Mouse (Mus musculus) liver, embryonic 12.5 days (tissue): ENCODE data around the gene Ankle2. TPM values are rescaled to one million over a fixed set of nuclear protein-coding genes. Genes with fewer than 3 reads are reported as not detected.

Source experiments
- ATAC-seq: fragments of 200-750 bp; cut with Nextera tagmentation; 2 replicates; pipeline ENCODE4 v1.8.0; 2017; ENCODE audit warnings: moderate number of reproducible peaks, mild to moderate bottlenecking, moderate library complexity
- H3K27ac ChIP-seq: fragments of 300-500 bp; sonication (generic); 2 replicates; pipeline ENCODE4 v1.5.1; 2016; ENCODE audit warnings: mild to moderate bottlenecking
- H3K27me3 ChIP-seq: fragments of 300-500 bp; sonication (generic); replicated peaks from 2 replicates; pipeline ENCODE4 v1.6.1; 2016; ENCODE audit warnings: mild to moderate bottlenecking, moderate library complexity
- H3K36me3 ChIP-seq: fragments of 300-500 bp; sonication (generic); 2 replicates; pipeline ENCODE4 v1.6.1; 2016; ENCODE audit warnings: mild to moderate bottlenecking, moderate library complexity
- H3K4me1 ChIP-seq: fragments of 300-500 bp; sonication (generic); 2 replicates; pipeline ENCODE4 v1.6.1; 2016
- H3K4me2 ChIP-seq: fragments of 300-500 bp; sonication (generic); 2 replicates; pipeline ENCODE4 v1.6.1; 2016; ENCODE audit warnings: mild to moderate bottlenecking, moderate library complexity
- H3K4me3 ChIP-seq: fragments of 300-500 bp; sonication (generic); 2 replicates; pipeline ENCODE4 v1.5.1; 2016; ENCODE audit warnings: mild to moderate bottlenecking, moderate library complexity
- H3K9ac ChIP-seq: fragments of 300-500 bp; sonication (generic); 2 replicates; pipeline ENCODE4 v1.6.1; 2016; ENCODE audit warnings: mild to moderate bottlenecking, moderate library complexity
- H3K9me3 ChIP-seq: fragments of 300-500 bp; sonication (generic); replicated peaks from 2 replicates; pipeline ENCODE4 v1.6.1; 2016; ENCODE audit warnings: mild to moderate bottlenecking, moderate library complexity
- WGBS: fragments of 180-500 bp; shearing (Covaris S2); methylation state at CpG from one replicate; pipeline ENCODE4 v1.1.7; 2016; ENCODE audit not compliant: insufficient replicate concordance; 5-methylcytosine and 5-hydroxymethylcytosine counted together
- polyA plus RNA-seq: library from polyadenylated mRNA; unstranded; fragments of >200 nt; fragmentation: Nextera tagmentation; extraction: Ambion mirVana; gene quantifications from 2 replicates; pipeline ENCODE4 v1.2.1, GENCODE M21; 2016

Ankle2 gene
- polyA plus RNA-seq, 1 experiment from 2014 or later: 20.8 TPM

DNA sequence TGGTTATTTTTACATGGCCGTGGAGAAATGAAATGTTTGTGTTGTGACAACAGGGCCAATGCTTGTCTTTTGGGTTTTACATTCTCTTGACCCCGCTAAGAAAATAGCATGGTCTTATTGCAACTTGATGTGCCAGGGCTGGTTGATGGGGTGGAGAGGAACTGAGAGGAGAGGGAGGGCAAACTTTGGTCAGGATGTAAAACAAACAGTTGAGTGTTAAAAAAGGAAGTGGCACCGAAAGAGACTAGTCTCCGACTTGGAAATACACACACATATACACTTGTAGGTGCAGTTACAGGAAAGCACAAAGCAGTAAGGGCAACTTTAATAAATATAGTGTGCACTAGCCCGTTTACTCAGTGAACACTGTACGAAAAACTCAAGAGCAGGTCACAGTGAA, 1.5 kb downstream of the Ankle2 start:
- H3K27me3 ChIP-seq: no peaks in the 10 kb centered on the region
- H3K9ac ChIP-seq: peak overlapping the region; percentile 19; the same call in 1 of the 2 replicates
- no peak for ATAC-seq
- H3K4me1 ChIP-seq: peaks cover 25% of the 10 kb centered on the region
- 61% methylated on average over 6 of the region's 6 CpGs for WGBS
- peak overlapping the region; percentile 94 for H3K4me3 ChIP-seq
- no peak overlapping the region for H3K27ac ChIP-seq
- peaks cover 41% of the 10 kb centered on the region for H3K36me3 ChIP-seq
- no peaks in the 10 kb centered on the region for H3K9me3 ChIP-seq
- H3K4me2 ChIP-seq: peak overlapping the region; percentile 84

DNA sequence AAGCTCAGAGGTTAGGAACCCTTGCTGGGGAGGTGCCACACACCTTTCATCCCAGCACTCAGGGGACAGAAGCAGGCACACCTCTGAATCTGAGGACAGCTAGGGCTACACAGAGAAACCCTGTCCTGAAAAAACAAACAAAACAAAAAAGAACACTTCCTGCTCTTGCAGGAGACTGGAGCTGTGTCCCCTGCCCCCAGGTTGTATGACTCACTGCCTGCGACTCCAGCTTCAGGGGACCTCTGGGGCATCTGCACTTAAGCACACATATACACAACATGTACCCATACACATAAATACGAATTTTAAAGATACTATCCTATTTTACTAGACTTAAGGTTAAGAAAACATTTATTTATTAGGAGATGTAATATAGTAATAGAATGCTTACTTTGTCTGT, 13.3 kb downstream of the Ankle2 start:
- WGBS: 72% methylated on average over 2 of the region's 2 CpGs
- peaks cover 98% of the 10 kb centered on the region for H3K36me3 ChIP-seq
- ATAC-seq: no peak
- no peaks in the 10 kb centered on the region for H3K4me1 ChIP-seq
- no peak overlapping the region for H3K27ac ChIP-seq
- no peak overlapping the region for H3K4me3 ChIP-seq
- no peaks in the 10 kb centered on the region for H3K27me3 ChIP-seq
- H3K4me2 ChIP-seq: no peak overlapping the region
- no peaks in the 10 kb centered on the region for H3K9me3 ChIP-seq
- no peak overlapping the region for H3K9ac ChIP-seq

DNA sequence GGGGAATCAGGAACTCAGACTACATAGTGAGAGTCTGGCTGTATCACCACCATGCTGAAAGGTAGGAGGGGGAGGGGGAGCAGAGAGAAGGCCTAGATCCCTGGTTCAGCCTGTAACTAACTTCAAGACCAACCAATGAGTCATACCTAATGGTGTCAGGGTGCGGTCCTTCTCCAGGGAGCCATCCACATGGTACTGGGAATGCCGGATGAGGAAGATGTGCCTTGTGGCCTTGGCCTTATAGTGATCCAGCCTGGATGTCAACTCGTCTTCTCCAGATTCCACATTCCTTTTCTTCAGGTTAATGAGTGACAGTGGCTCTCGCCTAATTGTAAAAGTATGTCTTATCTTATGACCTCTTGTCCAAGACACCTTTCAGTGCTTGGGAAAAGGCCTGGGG, 36.1 kb downstream of the Ankle2 start:
- ATAC-seq: no peak
- Histone ChIP-seq H3K27ac (no peak overlapping the region), H3K4me1 (peaks cover 28% of the 10 kb centered on the region), H3K4me3 (no peak overlapping the region), H3K36me3 (peaks cover 50% of the 10 kb centered on the region), H3K9me3 (no peaks in the 10 kb centered on the region), H3K4me2 (no peak overlapping the region), H3K9ac (no peak overlapping the region), H3K27me3 (no peaks in the 10 kb centered on the region)
- 78% methylated on average over 4 of the region's 4 CpGs for WGBS

DNA sequence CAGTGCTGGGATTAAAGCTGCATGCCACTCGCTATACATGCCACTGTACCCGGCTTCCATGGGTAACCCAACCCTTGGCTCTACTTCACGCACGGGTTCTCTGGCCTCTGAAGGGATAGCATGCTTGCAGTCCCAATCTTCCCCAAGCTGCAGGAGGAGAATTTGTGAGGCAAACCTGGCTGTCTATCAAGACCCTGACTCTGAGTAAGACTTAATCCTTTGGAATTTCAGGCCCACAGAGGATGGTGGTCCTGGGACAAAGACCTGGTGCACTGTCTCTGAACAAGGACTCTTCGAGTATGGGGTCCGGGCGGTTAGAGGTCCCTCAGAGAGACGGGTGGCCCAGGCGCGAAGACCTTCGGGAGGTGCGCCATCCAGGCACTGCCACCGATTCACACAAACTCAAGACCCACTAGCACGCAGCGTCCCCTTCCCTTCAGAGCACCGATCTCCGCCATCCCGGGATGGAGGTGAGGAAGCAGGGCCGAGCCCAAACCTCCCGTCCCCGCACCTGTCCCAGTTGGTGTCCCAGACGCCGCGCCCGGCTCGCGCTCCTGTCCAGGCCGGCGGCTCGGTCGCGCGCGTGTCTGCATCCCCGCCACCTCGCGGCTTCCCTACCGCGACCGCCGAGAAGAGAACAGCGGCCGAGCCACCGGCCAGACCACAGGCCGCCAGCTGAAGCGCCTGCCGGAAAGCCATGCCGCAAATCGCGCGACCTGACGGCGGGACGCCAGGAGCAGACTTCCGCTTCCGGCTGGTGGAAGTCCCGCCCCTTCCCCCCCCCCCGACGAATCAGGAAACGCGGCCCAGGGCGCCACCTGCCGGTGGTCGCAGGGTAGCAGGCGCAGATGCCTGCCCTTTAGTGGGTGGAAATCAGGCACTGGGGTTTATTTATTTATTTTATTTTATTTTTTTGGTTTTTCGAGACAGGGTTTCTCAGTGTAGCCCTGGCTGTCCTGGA, 38.6 kb downstream of the Ankle2 start, which contains the start of gene Pgam5:
Gene Pgam5 (minus strand): TSS at position 773 of the 961 bp plus-strand sequence.
- Histone ChIP-seq H3K9me3 (no peaks in the 10 kb centered on the region), H3K4me2 (peak within 1 kb of the TSS; percentile 87), H3K27ac (peak within 1 kb of the TSS; percentile 76), H3K27me3 (no peaks in the 10 kb centered on the region), H3K4me3 (peak within 1 kb of the TSS; percentile 87), H3K36me3 (peaks cover 33% of the 10 kb centered on the region), H3K9ac (peak within 1 kb of the TSS; percentile 92), H3K4me1 (peaks cover 37% of the 10 kb centered on the region)
- ATAC-seq: peak; percentile 81
- WGBS: under 1% methylated on average over 66 of the region's 66 CpGs

DNA sequence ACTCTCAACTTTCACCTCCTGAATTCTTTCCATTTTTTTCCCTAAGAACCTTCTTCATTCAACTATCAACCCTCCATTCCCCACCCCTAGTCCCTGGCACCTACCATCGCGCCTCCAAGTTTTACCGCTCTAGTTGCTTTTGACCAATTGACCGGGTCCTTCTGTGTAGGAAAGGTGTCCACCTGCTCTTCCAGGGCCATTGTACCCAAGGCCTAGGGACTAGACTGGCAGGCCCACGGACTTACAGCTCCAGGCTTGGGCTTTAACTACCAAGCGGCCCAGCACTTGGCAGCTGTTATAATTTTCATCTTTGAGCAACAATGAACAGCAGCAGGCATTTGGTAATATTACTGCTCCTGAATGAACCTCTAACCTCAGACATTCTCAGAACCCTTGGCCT, 39.4 kb downstream of the Ankle2 start:
- 87% methylated on average over 6 of the region's 6 CpGs for WGBS
- H3K4me3 ChIP-seq: no peak overlapping the region
- peaks cover 25% of the 10 kb centered on the region for H3K36me3 ChIP-seq
- peak overlapping the region; percentile 32; the same call in 1 of the 2 replicates for H3K4me2 ChIP-seq
- no peak overlapping the region for H3K27ac ChIP-seq
- peaks cover 43% of the 10 kb centered on the region for H3K4me1 ChIP-seq
- no peaks in the 10 kb centered on the region for H3K9me3 ChIP-seq
- no peak for ATAC-seq
- H3K9ac ChIP-seq: no peak overlapping the region
- H3K27me3 ChIP-seq: no peaks in the 10 kb centered on the region

DNA sequence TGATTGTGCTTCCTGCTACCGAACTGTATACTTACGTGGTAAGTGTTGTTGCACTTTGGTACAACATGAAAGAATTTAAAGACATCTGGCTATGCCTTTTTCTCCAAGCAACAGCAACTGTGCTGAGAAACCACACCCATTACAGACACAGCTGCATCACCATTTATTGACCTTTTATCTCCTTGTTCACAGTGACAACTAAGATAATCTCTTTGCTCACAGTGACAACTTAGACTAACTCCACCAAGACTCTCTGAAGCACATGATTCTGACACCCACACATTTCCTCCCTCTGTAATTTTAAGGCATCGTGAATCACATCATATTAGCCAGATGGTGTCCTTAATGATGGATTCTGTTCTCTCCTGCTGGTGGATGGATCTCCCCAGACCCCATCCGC, 43.3 kb downstream of the Ankle2 start:
- WGBS: 66% methylated on average over 4 of the region's 4 CpGs
- Histone ChIP-seq H3K4me3 (no peak overlapping the region), H3K9ac (0 out of 2 replicates have a peak overlapping the region, but pooled peaks have one; percentile 0), H3K27ac (peak overlapping the region; percentile 47; the same call in 1 of the 2 replicates), H3K4me2 (peak overlapping the region; percentile 20; the same call in 1 of the 2 replicates), H3K4me1 (peaks cover 28% of the 10 kb centered on the region), H3K27me3 (no peaks in the 10 kb centered on the region), H3K9me3 (no peaks in the 10 kb centered on the region), H3K36me3 (peaks cover 12% of the 10 kb centered on the region)
- ATAC-seq: peak; percentile 55; the same call in 1 of the 2 replicates

DNA sequence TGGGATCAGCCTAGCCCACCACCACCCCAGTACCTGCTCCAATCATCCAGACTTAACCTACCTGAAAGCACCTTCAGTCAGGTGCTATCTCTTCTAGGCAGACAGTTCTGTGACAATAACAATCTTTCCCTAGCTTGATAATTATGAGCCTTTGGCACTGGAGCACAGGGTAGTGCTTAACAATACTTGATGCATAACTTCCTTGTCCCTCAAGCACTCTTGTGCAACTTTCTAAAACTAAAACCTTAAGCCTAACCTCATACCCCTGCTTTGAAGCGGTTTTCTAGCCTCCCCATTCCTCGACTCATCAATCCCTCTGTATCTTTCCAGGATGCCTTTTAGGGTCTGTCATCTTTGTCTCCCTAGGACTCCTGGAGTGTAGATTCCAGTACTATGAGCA, 44.0 kb downstream of the Ankle2 start:
- H3K27me3 ChIP-seq: no peaks in the 10 kb centered on the region
- H3K27ac ChIP-seq: no peak overlapping the region
- H3K4me3 ChIP-seq: no peak overlapping the region
- ATAC-seq: no peak
- H3K9ac ChIP-seq: no peak overlapping the region
- H3K9me3 ChIP-seq: no peaks in the 10 kb centered on the region
- no peak overlapping the region for H3K4me2 ChIP-seq
- H3K4me1 ChIP-seq: peaks cover 27% of the 10 kb centered on the region
- WGBS: 58% methylated on average over 2 of the region's 2 CpGs
- H3K36me3 ChIP-seq: peaks cover 12% of the 10 kb centered on the region

DNA sequence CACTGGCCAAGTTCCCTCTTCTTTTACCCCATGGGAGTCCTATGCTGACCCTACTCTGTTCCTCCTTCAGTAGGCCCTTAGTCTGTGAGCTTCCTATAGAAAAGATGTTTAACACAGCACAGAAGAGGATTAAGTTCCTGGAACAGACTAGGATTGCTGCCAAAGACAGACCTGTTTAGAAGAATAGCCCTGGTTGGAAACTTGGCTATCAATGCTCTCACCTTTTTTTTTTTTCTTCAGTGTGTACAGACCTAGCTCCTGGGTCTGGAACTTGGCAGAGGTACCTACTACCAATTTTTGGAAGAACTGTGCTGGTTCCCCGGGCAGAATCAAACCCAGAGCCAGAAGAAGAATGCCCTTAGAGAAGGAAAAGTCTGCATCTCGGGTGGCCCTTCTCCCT, 45.6 kb downstream of the Ankle2 start:
- Histone ChIP-seq H3K27ac (no peak overlapping the region), H3K27me3 (no peaks in the 10 kb centered on the region), H3K4me3 (no peak overlapping the region), H3K36me3 (peaks cover 12% of the 10 kb centered on the region), H3K9me3 (no peaks in the 10 kb centered on the region), H3K4me2 (no peak overlapping the region), H3K9ac (no peak overlapping the region), H3K4me1 (peaks cover 22% of the 10 kb centered on the region)
- WGBS: 67% methylated on average over 2 of the region's 2 CpGs
- no peak for ATAC-seq

DNA sequence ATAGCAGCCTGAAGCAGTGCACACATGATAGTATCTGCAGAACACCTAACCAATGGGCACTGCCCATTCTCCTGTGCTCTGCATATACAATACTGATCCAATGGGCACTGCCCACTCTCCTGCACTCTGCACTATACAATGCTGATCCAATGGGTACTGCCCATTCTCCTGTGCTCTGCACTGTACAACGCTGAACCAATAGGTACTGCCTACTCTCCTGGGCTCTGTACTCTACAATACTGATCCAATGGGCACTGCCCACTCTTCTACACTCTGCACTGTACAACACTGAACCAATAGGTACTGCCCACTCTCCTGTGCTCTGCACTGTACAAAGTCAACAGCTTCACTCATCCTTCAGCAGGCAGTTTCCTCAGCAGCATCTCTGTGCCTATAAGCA, 46.1 kb downstream of the Ankle2 start:
- Histone ChIP-seq H3K27ac (no peak overlapping the region), H3K9ac (no peak overlapping the region), H3K4me3 (no peak overlapping the region), H3K27me3 (no peaks in the 10 kb centered on the region), H3K4me1 (peaks cover 22% of the 10 kb centered on the region), H3K36me3 (peaks cover 12% of the 10 kb centered on the region), H3K9me3 (no peaks in the 10 kb centered on the region), H3K4me2 (no peak overlapping the region)
- peak; percentile 45 for ATAC-seq
- WGBS: 77% methylated on average over 1 of the region's 1 CpGs

DNA sequence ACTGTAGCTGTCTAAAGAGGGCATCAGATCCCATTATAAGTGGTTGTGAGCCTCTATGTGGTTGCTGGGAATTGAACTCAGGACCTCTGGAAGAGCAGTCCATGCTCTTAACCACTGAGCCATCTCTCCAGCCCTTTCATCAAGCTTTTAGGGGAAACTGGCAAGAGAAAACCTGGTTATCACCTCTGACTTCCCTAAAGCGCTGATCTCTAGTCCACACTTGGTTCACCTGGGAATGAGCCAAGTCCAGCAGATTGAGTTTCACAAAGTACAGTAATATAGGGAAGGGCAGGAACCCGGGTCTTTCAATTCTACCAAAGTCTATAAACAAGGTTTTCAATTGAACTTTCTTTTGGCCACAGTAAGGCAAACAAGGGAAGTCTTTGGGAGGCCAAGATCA, 51.2 kb downstream of the Ankle2 start:
- H3K4me2 ChIP-seq: no peak overlapping the region
- H3K9ac ChIP-seq: no peak overlapping the region
- no peaks in the 10 kb centered on the region for H3K9me3 ChIP-seq
- WGBS: 78% methylated on average over 2 of the region's 2 CpGs
- no peaks in the 10 kb centered on the region for H3K27me3 ChIP-seq
- H3K4me1 ChIP-seq: peaks cover 24% of the 10 kb centered on the region
- H3K27ac ChIP-seq: no peak overlapping the region
- H3K36me3 ChIP-seq: peaks cover 9% of the 10 kb centered on the region; the same call in 1 of the 2 replicates
- no peak for ATAC-seq
- no peak overlapping the region for H3K4me3 ChIP-seq

DNA sequence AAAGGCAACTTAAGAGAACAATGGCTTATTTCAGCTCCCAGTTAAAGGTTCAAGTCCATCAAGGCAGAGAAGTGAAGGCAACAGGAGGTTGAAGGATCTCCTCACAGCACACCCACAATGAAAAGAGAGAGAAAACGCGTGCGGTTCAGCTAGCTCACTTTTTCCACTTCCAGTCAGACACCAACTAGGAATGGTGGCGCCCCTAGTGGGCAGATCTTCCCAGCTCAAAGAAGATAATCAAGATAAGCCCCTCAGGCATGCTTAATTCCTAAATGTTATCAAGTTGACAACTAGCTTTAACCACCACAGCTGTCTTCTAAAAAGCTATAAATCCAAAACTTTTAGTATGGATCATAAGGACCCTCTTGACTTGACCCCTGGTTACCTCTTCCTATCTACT, 53.7 kb downstream of the Ankle2 start:
- ATAC-seq: no peak
- peak overlapping the region; percentile 88 for H3K4me3 ChIP-seq
- no peaks in the 10 kb centered on the region for H3K27me3 ChIP-seq
- 2% methylated on average over 4 of the region's 4 CpGs for WGBS
- peaks cover 7% of the 10 kb centered on the region for H3K36me3 ChIP-seq
- H3K9me3 ChIP-seq: no peaks in the 10 kb centered on the region
- peak overlapping the region; percentile 79 for H3K27ac ChIP-seq
- H3K4me2 ChIP-seq: peak overlapping the region; percentile 95
- H3K9ac ChIP-seq: peak overlapping the region; percentile 87
- peaks cover 33% of the 10 kb centered on the region for H3K4me1 ChIP-seq

DNA sequence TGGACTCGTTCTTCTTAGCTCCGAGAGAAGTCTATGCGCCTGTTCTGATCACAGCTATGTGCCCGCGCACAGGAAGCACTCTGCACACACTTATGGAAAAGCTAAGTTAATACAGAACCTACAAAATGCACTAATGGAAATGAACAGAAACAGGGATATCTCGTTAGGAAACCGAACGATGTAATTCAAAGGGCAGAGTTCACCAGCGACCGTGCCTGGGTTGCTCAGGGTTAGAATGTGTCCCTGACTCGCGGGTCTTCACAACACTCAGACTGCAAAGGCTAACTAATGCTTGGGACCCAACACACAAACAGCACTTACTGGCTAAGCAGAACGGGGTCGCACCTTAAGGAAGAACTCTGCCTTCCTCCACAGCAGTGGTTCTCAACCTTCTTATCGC, 54.4 kb downstream of the Ankle2 start:
- Histone ChIP-seq H3K27ac (peak overlapping the region; percentile 79), H3K9me3 (no peaks in the 10 kb centered on the region), H3K4me3 (peak overlapping the region; percentile 88), H3K27me3 (no peaks in the 10 kb centered on the region), H3K4me2 (peak overlapping the region; percentile 95), H3K4me1 (peaks cover 37% of the 10 kb centered on the region), H3K9ac (peak overlapping the region; percentile 87), H3K36me3 (peaks cover 13% of the 10 kb centered on the region)
- WGBS: 2% methylated on average over 15 of the region's 15 CpGs
- no peak for ATAC-seq
